Mouse (Mus musculus): ENCODE data around the gene Myb. TPM values are rescaled to one million over a fixed set of nuclear protein-coding genes. Genes with fewer than 3 reads are reported as not detected.

Gene Myb
- polyA plus RNA-seq, 1 experiment from 2014 or later, result 8.9 TPM

DNA sequence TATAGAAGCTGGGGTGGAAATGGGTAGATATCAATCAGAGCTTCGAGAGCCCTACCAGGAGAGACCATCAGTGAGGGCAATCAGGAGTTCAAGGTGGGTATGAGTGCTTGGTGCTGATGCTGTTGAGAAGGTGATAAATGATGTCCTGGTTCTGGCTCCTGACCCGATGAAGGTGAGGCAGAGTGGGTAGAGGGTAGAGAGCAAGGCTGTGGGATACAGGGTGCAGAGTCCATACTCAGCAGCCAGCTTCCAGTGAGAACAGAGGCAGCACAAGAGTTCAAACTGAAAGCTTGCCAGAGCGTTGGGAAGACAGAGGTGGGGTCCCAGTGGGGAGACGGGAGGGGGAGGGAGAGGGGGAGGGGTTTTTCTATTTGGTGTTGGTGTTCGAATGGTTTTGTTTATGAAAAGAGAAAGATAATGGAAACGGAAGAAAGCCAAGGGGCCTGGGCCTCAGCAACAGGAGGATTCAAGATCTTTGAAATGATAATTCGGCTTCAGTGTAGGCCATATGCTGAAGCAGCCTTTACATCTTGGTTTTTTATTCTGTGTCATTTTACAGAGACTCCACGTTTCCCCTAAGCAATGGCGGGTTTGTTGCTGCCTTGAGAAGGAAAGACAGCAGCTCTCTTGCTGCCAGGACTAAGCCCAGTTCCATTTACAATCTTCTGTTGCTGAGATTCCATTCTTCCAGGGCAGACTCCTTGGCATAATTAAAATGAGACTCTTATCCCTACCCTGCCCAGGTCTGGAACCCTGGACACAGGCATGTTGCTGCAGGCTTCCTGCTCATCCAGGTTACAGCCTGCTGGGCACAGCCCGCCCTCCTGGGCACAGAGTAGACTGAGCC lies 32.5 kb upstream of the Myb start:
- H3K27ac ChIP-seq, result no peak overlapping the region
- no peaks in the 10 kb centered on the region for H3K36me3 ChIP-seq
- no peak overlapping the region for H3K9ac ChIP-seq
- H3K9me3 ChIP-seq, result no peaks in the 10 kb centered on the region
- WGBS, result 40% methylated on average over 10 of the region's 10 CpGs
- peak; percentile 39; the same call in 1 of the 2 replicates for ATAC-seq (ENCODE audit: borderline replicate concordance, extremely low read depth, low FRiP score, low TSS enrichment)
- no peaks in the 10 kb centered on the region for H3K4me1 ChIP-seq
- no peak overlapping the region for H3K4me3 ChIP-seq
- no peak overlapping the region for H3K4me2 ChIP-seq
- no peaks in the 10 kb centered on the region; the same call in 1 of the 2 replicates for H3K27me3 ChIP-seq

- 66% methylated on average over 10 of the region's 10 CpGs for whole genome bisulfite sequencing
- Histone ChIP-seq H3K36me3 (no peaks in the 10 kb centered on the region), H3K4me1 (no peaks in the 10 kb centered on the region), H3K9ac (no peak overlapping the region), H3K4me3 (no peak overlapping the region), H3K9me3 (no peaks in the 10 kb centered on the region), H3K27me3 (no peaks in the 10 kb centered on the region; the same call in 1 of the 2 replicates), H3K27ac (no peak overlapping the region), H3K4me2 (no peak overlapping the region)
- no peak for ATAC-seq (ENCODE audit: borderline replicate concordance, extremely low read depth, low FRiP score, low TSS enrichment)
Observed at GRCm38 (mm10) chr10:21192436-21192835, 31.7 kb upstream of the Myb start.

GRCm38 (mm10) chr10:21189756-21190397 lies 29.1 kb upstream of the Myb start:
- no peak overlapping the region for H3K4me2 ChIP-seq

GRCm38 (mm10) chr10:21189275-21189601 lies 28.5 kb upstream of the Myb start:
- no peaks in the 10 kb centered on the region for H3K4me1 ChIP-seq
- WGBS, result 22% methylated on average over 8 of the region's 8 CpGs
- H3K27ac ChIP-seq, result no peak overlapping the region
- H3K4me3 ChIP-seq, result peak overlapping the region; percentile 37
- no peaks in the 10 kb centered on the region; the same call in 1 of the 2 replicates for H3K27me3 ChIP-seq
- no peaks in the 10 kb centered on the region for H3K9me3 ChIP-seq
- peak overlapping the region; percentile 56 for H3K4me2 ChIP-seq
- ATAC-seq (ENCODE audit: borderline replicate concordance, extremely low read depth, low FRiP score, low TSS enrichment), result no peak
- 0 out of 2 replicates have a peak overlapping the region, but pooled peaks have one; percentile 32 for H3K9ac ChIP-seq
- H3K36me3 ChIP-seq, result no peaks in the 10 kb centered on the region

More at GRCm38 (mm10) chr10:21189756-21190397, 29.1 kb upstream of the Myb start:
- Histone ChIP-seq H3K4me3 (no peak overlapping the region), H3K27me3 (no peaks in the 10 kb centered on the region; the same call in 1 of the 2 replicates), H3K4me1 (no peaks in the 10 kb centered on the region), H3K36me3 (no peaks in the 10 kb centered on the region), H3K9me3 (no peaks in the 10 kb centered on the region), H3K27ac (no peak overlapping the region), H3K9ac (no peak overlapping the region)
- no peak for ATAC-seq (ENCODE audit: borderline replicate concordance, extremely low read depth, low FRiP score, low TSS enrichment)
- WGBS, result 64% methylated on average over 9 of the region's 9 CpGs

DNA sequence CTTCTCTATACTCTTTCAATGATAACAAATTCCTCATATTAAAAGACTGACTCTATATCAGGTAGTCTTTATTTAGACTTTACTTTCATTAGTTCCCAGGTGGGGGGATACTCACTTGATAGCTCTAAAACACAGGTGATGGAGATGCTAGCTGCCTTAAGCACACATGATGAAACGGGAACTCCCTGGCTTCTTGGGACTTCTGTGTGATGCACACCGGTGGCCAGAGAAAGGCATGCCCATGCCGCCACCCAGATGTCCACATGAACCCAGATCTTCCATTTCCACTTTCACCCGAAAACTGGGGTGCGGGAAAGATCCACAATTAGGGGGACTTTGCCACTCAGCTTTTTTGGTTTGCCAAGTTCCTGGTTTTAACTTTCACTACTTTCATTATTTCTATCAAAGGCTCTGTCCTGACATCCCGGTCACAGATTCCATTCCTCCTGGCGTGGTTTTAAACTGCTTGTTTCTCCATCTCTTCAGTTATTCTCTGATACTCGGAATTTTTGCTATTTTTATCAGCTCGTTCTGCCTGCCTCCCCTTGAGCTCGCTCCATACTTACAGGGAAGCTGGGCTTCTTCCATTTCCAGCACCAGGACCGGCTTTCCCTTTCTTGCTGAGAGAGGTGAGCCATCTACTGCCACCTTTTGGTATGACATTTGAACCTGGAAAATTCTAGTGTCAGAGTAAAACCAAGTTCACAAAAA lies 27.9 kb upstream of the Myb start:
- H3K4me1 ChIP-seq, result no peaks in the 10 kb centered on the region
- peak overlapping the region; percentile 32; the same call in 1 of the 2 replicates for H3K9ac ChIP-seq
- no peaks in the 10 kb centered on the region; the same call in 1 of the 2 replicates for H3K27me3 ChIP-seq
- no peaks in the 10 kb centered on the region for H3K36me3 ChIP-seq
- peak overlapping the region; percentile 37 for H3K4me3 ChIP-seq
- H3K9me3 ChIP-seq, result no peaks in the 10 kb centered on the region
- peak overlapping the region; percentile 56 for H3K4me2 ChIP-seq
- WGBS, result 26% methylated on average over 11 of the region's 11 CpGs
- no peak for ATAC-seq (ENCODE audit: borderline replicate concordance, extremely low read depth, low FRiP score, low TSS enrichment)
- no peak overlapping the region for H3K27ac ChIP-seq

GRCm38 (mm10) chr10:21187847-21188246 lies 27.1 kb upstream of the Myb start:
- no peaks in the 10 kb centered on the region for H3K9me3 ChIP-seq
- no peak overlapping the region for H3K4me3 ChIP-seq
- no peak for ATAC-seq (ENCODE audit: borderline replicate concordance, extremely low read depth, low FRiP score, low TSS enrichment)

GRCm38 (mm10) chr10:21186733-21187132 lies 25.9 kb upstream of the Myb start:
- ATAC-seq (ENCODE audit: borderline replicate concordance, extremely low read depth, low FRiP score, low TSS enrichment), result no peak
- 63% methylated on average over 5 of the region's 5 CpGs for WGBS
- H3K4me2 ChIP-seq, result no peak overlapping the region
- H3K9me3 ChIP-seq, result no peaks in the 10 kb centered on the region
- no peak overlapping the region for H3K9ac ChIP-seq
- H3K36me3 ChIP-seq, result no peaks in the 10 kb centered on the region
- H3K27me3 ChIP-seq, result no peaks in the 10 kb centered on the region
- H3K27ac ChIP-seq, result no peak overlapping the region
- H3K4me1 ChIP-seq, result no peaks in the 10 kb centered on the region
- H3K4me3 ChIP-seq, result no peak overlapping the region

More at GRCm38 (mm10) chr10:21187847-21188246, 27.1 kb upstream of the Myb start:
- H3K27me3 ChIP-seq, result no peaks in the 10 kb centered on the region; the same call in 1 of the 2 replicates
- no peak overlapping the region for H3K4me2 ChIP-seq
- H3K27ac ChIP-seq, result no peak overlapping the region
- H3K9ac ChIP-seq, result no peak overlapping the region
- no peaks in the 10 kb centered on the region for H3K4me1 ChIP-seq
- no peaks in the 10 kb centered on the region for H3K36me3 ChIP-seq

GRCm38 (mm10) chr10:21178711-21179110 lies 17.9 kb upstream of the Myb start:
- Histone ChIP-seq H3K27ac (no peak overlapping the region), H3K9me3 (no peaks in the 10 kb centered on the region), H3K36me3 (no peaks in the 10 kb centered on the region), H3K4me1 (no peaks in the 10 kb centered on the region), H3K9ac (no peak overlapping the region), H3K4me3 (no peak overlapping the region), H3K4me2 (no peak overlapping the region), H3K27me3 (no peaks in the 10 kb centered on the region)
- 32% methylated on average over 5 of the region's 5 CpGs for WGBS
- ATAC-seq (ENCODE audit: borderline replicate concordance, extremely low read depth, low FRiP score, low TSS enrichment), result no peak

DNA sequence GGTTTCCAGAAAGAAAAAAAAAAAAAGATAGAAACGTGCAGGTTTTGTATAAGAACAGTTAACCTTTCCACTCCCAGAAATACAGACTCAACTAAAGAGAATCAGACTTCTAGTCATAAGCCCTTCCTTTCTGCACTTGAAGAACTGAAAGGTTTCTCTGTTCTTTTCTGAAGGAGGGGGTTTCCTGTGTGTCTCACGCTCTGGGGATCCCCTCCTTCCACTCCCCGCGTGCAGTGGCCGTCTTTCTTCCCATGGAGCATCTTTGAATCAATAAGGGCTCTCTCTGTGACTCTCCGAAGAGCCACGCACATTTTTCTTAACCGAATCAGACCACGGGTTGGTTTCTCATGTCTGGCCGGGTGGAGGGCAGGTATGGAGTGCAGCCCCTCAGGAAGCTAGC lies 17.5 kb upstream of the Myb start:
- H3K4me2 ChIP-seq, result no peak overlapping the region
- no peaks in the 10 kb centered on the region for H3K36me3 ChIP-seq
- no peak overlapping the region for H3K4me3 ChIP-seq
- no peaks in the 10 kb centered on the region for H3K9me3 ChIP-seq
- WGBS, result 73% methylated on average over 10 of the region's 10 CpGs
- H3K9ac ChIP-seq, result no peak overlapping the region
- no peaks in the 10 kb centered on the region for H3K27me3 ChIP-seq
- no peaks in the 10 kb centered on the region for H3K4me1 ChIP-seq
- no peak overlapping the region for H3K27ac ChIP-seq
- no peak for ATAC-seq (ENCODE audit: borderline replicate concordance, extremely low read depth, low FRiP score, low TSS enrichment)

- no peak overlapping the region for H3K4me3 ChIP-seq
- ATAC-seq (ENCODE audit: borderline replicate concordance, extremely low read depth, low FRiP score, low TSS enrichment), result no peak
- no peak overlapping the region for H3K27ac ChIP-seq
- H3K9me3 ChIP-seq, result no peaks in the 10 kb centered on the region
- WGBS, result 80% methylated on average over 4 of the region's 4 CpGs
- H3K36me3 ChIP-seq, result no peaks in the 10 kb centered on the region
- H3K4me1 ChIP-seq, result no peaks in the 10 kb centered on the region
- no peak overlapping the region for H3K4me2 ChIP-seq
- H3K27me3 ChIP-seq, result no peaks in the 10 kb centered on the region
- H3K9ac ChIP-seq, result no peak overlapping the region
Observed at GRCm38 (mm10) chr10:21172650-21173200, 11.9 kb upstream of the Myb start.

DNA sequence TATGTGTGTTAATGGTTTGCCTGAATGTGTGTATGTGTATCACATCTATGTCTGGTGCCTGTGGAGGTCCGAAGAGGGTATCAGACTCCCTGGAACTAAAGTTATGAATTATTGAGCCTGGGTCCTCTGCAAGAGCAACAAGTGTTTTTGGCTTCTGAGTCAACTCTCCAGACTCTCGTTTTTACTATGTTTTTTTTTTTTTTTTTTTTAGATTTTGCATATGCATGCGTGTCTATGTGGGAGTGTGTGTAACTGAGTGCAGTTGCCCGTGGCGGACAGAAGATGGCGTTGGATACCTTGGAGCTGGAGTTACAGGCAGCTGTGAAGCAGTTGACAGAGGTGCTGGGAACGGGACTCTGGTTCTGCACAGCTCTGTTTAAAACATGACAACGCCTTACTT lies 7.7 kb upstream of the Myb start:
- Histone ChIP-seq H3K9ac (no peak overlapping the region), H3K4me3 (no peak overlapping the region), H3K4me1 (no peaks in the 10 kb centered on the region), H3K4me2 (no peak overlapping the region), H3K36me3 (no peaks in the 10 kb centered on the region), H3K9me3 (no peaks in the 10 kb centered on the region), H3K27ac (no peak overlapping the region), H3K27me3 (peaks cover 6% of the 10 kb centered on the region; the same call in 1 of the 2 replicates)
- 90% methylated on average over 8 of the region's 8 CpGs for WGBS
- ATAC-seq (ENCODE audit: borderline replicate concordance, extremely low read depth, low FRiP score, low TSS enrichment), result no peak
